8 mouse cellular contexts compared by ENCODE assay signal in genomic region chr9:106288864-106289263, GRCm38 (mm10). TPM values are rescaled to one million over a fixed set of nuclear protein-coding genes. Genes with fewer than 3 reads are reported as not detected.
DNase-seq lines count a peak whose midpoint lies in the region; ATAC-seq lines count a peak whose summit lies in the region.

No protein-coding gene starts in this region.

- peak; percentile 74 for ATAC-seq in hindbrain, embryonic 13.5 days (ENCODE audit: low FRiP score)

- H3K4me3 ChIP-seq in hindbrain, embryonic 13.5 days, result no peak overlapping the region

- no peaks in the 10 kb centered on the region for H3K9me3 ChIP-seq in hindbrain, embryonic 13.5 days

- H3K4me2 ChIP-seq in hindbrain, embryonic 13.5 days, result no peak overlapping the region

- no peak overlapping the region for H3K9ac ChIP-seq in hindbrain, embryonic 13.5 days

- no peaks in the 10 kb centered on the region for H3K4me1 ChIP-seq in hindbrain, embryonic 13.5 days (replicated peaks)

- no peak overlapping the region for H3K27ac ChIP-seq in hindbrain, embryonic 13.5 days

- H3K27me3 ChIP-seq in hindbrain, embryonic 13.5 days, result no peaks in the 10 kb centered on the region

- peaks cover 31% of the 10 kb centered on the region; the same call in 1 of the 2 replicates for H3K36me3 ChIP-seq in hindbrain, embryonic 13.5 days

- DNase-seq in NIH3T3 (ENCODE audit: low read depth), result peak; percentile 83
- peak; percentile 82 for DNase-seq in cerebellum, adult 9-10 months
- DNase-seq in forelimb bud, embryonic 11.5 days (ENCODE audit: low read depth, low spot score), result peak; percentile 80
- peak; percentile 82 to 88 for DNase-seq in layer of hippocampus, postnatal 10 days (ENCODE audit: low spot score in 2 of 2)
- DNase-seq in lung, postnatal 14 days, result peak; percentile 87
- DNase-seq in right cerebral cortex, postnatal 14 days, result peak; percentile 91
- DNase-seq in urinary bladder, postnatal 25 days (ENCODE audit: low spot score), result peak; percentile 64

- WGBS in hindbrain, embryonic 13.5 days, result 24% methylated on average over 3 of the region's 3 CpGs

RNA-seq across cellular contexts. Expression of gene Poc1a, which starts 8.0 kb away (rescaled TPM):
- 8.9 and 9.2 TPM in 2 replicates for polyA plus RNA-seq in hindbrain, embryonic 13.5 days (2015; fragmentation: Nextera tagmentation; extraction: Ambion mirVana)
- 10 to 100 TPM; 12.2 to 12.6 TPM for total RNA-seq in layer of hippocampus, postnatal 10 days (2021)

RNA-seq across cellular contexts. Expression of gene Alas1, which starts 40.4 kb away (rescaled TPM):
- polyA plus RNA-seq in hindbrain, embryonic 13.5 days (2015; fragmentation: Nextera tagmentation; extraction: Ambion mirVana), result 93.1 and 101 TPM in 2 replicates
- 100 to 1,000 TPM; 139 TPM for total RNA-seq in layer of hippocampus, postnatal 10 days (2021)
